Mouse (Mus musculus) lung, embryonic 16.5 days (tissue): Measurements from ENCODE around the gene Nup50. TPM values are rescaled to one million over a fixed set of nuclear protein-coding genes. Genes with fewer than 3 reads are reported as not detected.
A peak's percentile ranks its signal among the peaks of the same experiment; 100 is the strongest.
"Not testable (repeated sequence)": the region's sequence is repeated elsewhere in the genome, so short reads cannot be mapped to it uniquely, and the experiment has no call there.

Experiments
- ATAC-seq: fragments of 200-750 bp; cut with Nextera tagmentation; 2 replicates; pipeline ENCODE4 v1.8.0; 2017; ENCODE audit warnings: low read depth, mild to moderate bottlenecking, moderate library complexity
- H3K27ac ChIP-seq: fragments of 300-500 bp; sonication (generic); 2 replicates; pipeline ENCODE4 v1.5.1; 2014; ENCODE audit warnings: mild to moderate bottlenecking, control low read depth, low read length
- H3K27me3 ChIP-seq: fragments of 300-500 bp; sonication (generic); 2 replicates; pipeline ENCODE4 v1.6.1; 2014; ENCODE audit warnings: low read depth, low read length, mixed read lengths; ENCODE audit not compliant: control insufficient read depth, insufficient read depth
- H3K36me3 ChIP-seq: fragments of 300-500 bp; sonication (generic); 2 replicates; pipeline ENCODE4 v1.6.1; 2014; ENCODE audit warnings: low read length; ENCODE audit not compliant: control insufficient read depth, insufficient read depth
- H3K4me1 ChIP-seq: fragments of 300-500 bp; sonication (generic); replicated peaks from 2 replicates; pipeline ENCODE4 v1.6.1; 2014; ENCODE audit warnings: low read length, mixed read lengths; ENCODE audit not compliant: control insufficient read depth, insufficient read depth
- H3K4me2 ChIP-seq: fragments of 300-500 bp; sonication (generic); 2 replicates; pipeline ENCODE4 v1.6.1; 2014; ENCODE audit warnings: low read depth, low read length, control low read depth
- H3K4me3 ChIP-seq: fragments of 300-500 bp; sonication (generic); 2 replicates; pipeline ENCODE4 v1.5.1; 2014; ENCODE audit warnings: mild to moderate bottlenecking, low read length, control low read depth
- H3K9ac ChIP-seq: fragments of 300-500 bp; sonication (generic); 2 replicates; pipeline ENCODE4 v1.6.1; 2014; ENCODE audit warnings: low read length, control low read depth
- H3K9me3 ChIP-seq: fragments of 300-500 bp; sonication (generic); 2 replicates; pipeline ENCODE4 v1.6.1; 2016; ENCODE audit warnings: low read length; ENCODE audit not compliant: control insufficient read depth
- WGBS: fragments of 180-500 bp; shearing (Covaris S2); extraction: QIAGEN DNeasy Blood & Tissue Kit; methylation state at CpG from one replicate; pipeline ENCODE4 v1.1.7; 2014; 5-methylcytosine and 5-hydroxymethylcytosine counted together
- polyA plus RNA-seq: library from polyadenylated mRNA; unstranded; fragments of >200 nt; fragmentation: Nextera tagmentation; extraction: Ambion mirVana; gene quantifications from 2 replicates; pipeline ENCODE4 v1.2.1, GENCODE M21; 2015

Nup50 gene
- 32.7 and 37.9 TPM in 2 replicates for polyA plus RNA-seq

GRCm38 (mm10) chr15:84922884-84923507 lies at the start of gene Nup50:
Gene Nup50 (plus strand): TSS chr15:84923411.
- ATAC-seq: peak; percentile 94
- H3K4me3 ChIP-seq: peak within 1 kb of the TSS; percentile 85

DNA sequence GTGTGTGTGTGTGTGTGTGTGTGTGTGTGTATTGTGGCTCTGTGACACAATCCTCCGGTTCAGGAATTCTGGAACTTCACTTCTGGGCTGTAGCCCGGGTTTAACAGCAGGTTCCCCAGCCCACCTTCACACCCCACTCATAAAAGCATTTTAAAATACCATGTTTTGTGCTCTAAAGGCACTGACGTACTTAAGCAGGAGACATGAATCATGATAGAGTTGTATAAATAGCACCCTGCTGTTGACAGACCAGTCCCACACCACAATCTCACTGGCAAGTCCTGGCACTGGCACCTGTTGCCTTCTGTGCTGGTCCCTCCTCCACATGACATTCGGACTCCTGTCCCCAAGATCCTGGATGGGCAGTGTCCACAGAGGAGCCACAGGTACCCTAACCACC lies 49.3 kb upstream of the Nup50 start:
- Histone ChIP-seq H3K27ac (no peak overlapping the region), H3K9me3 (no peaks in the 10 kb centered on the region), H3K4me3 (no peak overlapping the region), H3K4me1 (no peaks in the 10 kb centered on the region), H3K27me3 (no peaks in the 10 kb centered on the region), H3K9ac (no peak overlapping the region), H3K36me3 (no peaks in the 10 kb centered on the region), H3K4me2 (no peak overlapping the region)
- no peak for ATAC-seq
- WGBS: 74% methylated on average over 4 of the region's 4 CpGs

More at GRCm38 (mm10) chr15:84922884-84923507, at the start of gene Nup50:
- peak within 1 kb of the TSS; percentile 94 for H3K4me2 ChIP-seq
- H3K4me1 ChIP-seq: peaks cover 20% of the 10 kb centered on the region
- H3K27ac ChIP-seq: peak within 1 kb of the TSS; percentile 95
- H3K27me3 ChIP-seq: no peaks in the 10 kb centered on the region
- no peaks in the 10 kb centered on the region for H3K9me3 ChIP-seq
- peak within 1 kb of the TSS; percentile 96 for H3K9ac ChIP-seq
- peaks cover 8% of the 10 kb centered on the region for H3K36me3 ChIP-seq
- WGBS: 0% methylated on average over 57 of the region's 60 CpGs

DNA sequence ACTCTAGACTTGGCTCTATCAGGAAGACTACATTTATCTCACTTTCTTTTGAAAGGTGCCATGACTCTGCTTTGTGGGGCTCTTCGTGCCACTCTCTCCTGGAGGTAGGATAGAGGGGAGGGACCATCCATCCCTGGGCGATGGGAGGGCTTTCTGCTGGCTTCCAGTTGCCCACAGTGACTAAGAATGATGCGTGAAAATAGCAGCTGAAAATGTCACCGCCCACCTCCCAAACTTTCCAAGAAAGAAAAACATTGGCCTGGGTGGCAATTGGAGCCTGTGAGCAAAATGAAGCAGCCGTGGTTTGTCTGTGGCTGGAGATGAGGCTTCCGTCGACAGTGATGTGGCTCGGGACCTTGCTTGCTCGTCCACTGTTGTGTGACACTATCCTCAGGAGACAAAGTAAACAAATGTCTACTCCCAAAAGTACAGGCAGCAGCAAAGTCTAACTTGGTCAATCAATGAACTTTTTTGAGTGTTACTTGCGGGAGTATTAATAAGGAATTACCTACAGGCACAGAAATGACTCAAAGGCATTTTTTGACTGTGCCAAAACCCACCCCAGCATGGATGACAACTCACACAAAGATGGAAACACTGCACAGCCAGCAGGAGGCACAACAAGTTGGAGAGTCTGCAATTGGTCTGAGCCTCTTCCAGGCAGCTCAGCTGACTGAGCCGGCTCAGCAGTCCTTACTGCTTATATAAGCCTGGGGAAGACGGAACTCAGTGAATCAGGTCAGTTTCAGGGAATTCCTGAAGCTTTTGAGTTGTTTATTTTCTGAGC lies 46.0 kb upstream of the Nup50 start:
- no peak overlapping the region for H3K4me3 ChIP-seq
- 70% methylated on average over 12 of the region's 12 CpGs for WGBS

DNA sequence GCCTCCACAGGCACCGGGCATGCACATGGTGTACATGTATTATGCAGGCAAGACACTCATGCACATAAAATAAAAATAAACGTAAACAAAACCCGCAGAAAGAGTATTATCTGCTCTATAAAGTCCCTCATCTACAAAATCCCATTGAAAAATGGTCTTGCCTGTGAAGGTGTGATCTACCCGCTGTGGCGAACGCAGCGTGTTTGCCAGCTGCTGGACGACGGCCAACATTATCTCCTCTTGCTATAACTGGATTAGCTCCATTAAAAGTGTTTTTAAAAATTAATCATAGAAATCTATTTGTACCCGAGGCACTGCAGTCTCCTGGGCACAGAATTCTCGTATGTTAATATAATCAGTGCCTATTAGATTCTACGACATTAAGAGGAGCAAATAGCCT lies 35.1 kb upstream of the Nup50 start:
- H3K36me3 ChIP-seq: no peaks in the 10 kb centered on the region
- 58% methylated on average over 12 of the region's 12 CpGs for WGBS
- no peak overlapping the region for H3K4me3 ChIP-seq
- no peaks in the 10 kb centered on the region for H3K4me1 ChIP-seq
- no peak overlapping the region for H3K4me2 ChIP-seq
- H3K27ac ChIP-seq: no peak overlapping the region
- H3K27me3 ChIP-seq: no peaks in the 10 kb centered on the region
- no peak overlapping the region for H3K9ac ChIP-seq
- no peak for ATAC-seq
- no peaks in the 10 kb centered on the region for H3K9me3 ChIP-seq

More for the DNA sequence above, 46.0 kb upstream of the Nup50 start:
- Histone ChIP-seq H3K4me2 (no peak overlapping the region), H3K9me3 (no peaks in the 10 kb centered on the region), H3K9ac (no peak overlapping the region), H3K27ac (no peak overlapping the region), H3K36me3 (no peaks in the 10 kb centered on the region), H3K27me3 (no peaks in the 10 kb centered on the region), H3K4me1 (no peaks in the 10 kb centered on the region)
- ATAC-seq: no peak

- ATAC-seq: no peak
- H3K27me3 ChIP-seq: no peaks in the 10 kb centered on the region
- no peak overlapping the region for H3K9ac ChIP-seq
- H3K4me2 ChIP-seq: no peak overlapping the region
- no peak overlapping the region for H3K27ac ChIP-seq
- H3K4me3 ChIP-seq: no peak overlapping the region
- no peaks in the 10 kb centered on the region for H3K9me3 ChIP-seq
- WGBS: 41% methylated on average over 3 of the region's 3 CpGs
- no peaks in the 10 kb centered on the region for H3K36me3 ChIP-seq
- no peaks in the 10 kb centered on the region for H3K4me1 ChIP-seq
These were observed 32.0 kb upstream of the Nup50 start for GRCm38 (mm10) chr15:84891246-84891645.

DNA sequence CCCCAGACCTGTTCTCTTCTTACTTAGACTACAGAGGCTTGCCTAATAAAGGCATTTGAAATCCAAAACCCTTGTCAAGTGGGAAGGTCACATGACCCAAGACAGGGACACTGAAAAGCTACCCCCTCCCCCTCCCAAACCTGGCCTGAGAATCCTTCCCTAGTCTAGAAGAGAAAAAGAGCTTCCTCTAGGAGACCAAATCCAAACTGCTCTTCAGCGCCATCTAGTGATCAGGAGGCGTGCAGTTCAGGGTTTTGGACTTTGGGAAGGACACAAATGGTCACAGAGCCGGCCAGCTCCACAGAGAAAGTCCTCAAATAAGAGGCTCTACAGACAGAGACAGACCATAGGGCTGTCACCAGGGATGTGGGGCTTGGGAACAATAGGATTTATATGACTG lies 31.6 kb upstream of the Nup50 start:
- H3K36me3 ChIP-seq: no peaks in the 10 kb centered on the region
- no peak overlapping the region for H3K27ac ChIP-seq
- no peak overlapping the region for H3K4me3 ChIP-seq
- H3K9me3 ChIP-seq: no peaks in the 10 kb centered on the region
- H3K4me2 ChIP-seq: no peak overlapping the region
- no peak overlapping the region for H3K9ac ChIP-seq
- WGBS: 1% methylated on average over 3 of the region's 3 CpGs
- ATAC-seq: no peak
- no peaks in the 10 kb centered on the region for H3K4me1 ChIP-seq
- no peaks in the 10 kb centered on the region for H3K27me3 ChIP-seq

DNA sequence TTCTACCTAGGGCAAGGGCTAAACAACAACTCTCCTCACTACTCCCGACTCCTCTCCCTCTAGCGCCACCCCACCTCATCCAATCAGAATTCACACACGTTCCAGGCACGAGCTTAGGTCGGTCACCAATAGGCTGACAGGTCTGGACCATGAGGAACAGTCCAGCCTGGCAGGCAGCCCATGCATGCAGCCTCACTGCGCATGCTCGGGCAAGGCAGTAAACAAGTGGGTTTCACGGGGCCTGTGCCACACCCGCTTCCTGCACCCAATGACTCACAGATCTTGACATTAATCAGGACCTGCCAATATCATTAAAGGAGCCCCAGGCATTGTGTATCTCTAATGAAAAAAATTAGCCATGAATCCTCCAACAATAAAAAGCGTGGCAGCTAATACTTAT lies 27.0 kb upstream of the Nup50 start:
- not testable (repeated sequence) for H3K4me2 ChIP-seq, H3K4me1 ChIP-seq, H3K36me3 ChIP-seq, H3K9ac ChIP-seq, H3K9me3 ChIP-seq, H3K27me3 ChIP-seq, H3K4me3 ChIP-seq, H3K27ac ChIP-seq, ATAC-seq
- WGBS: 58% methylated on average over 10 of the region's 10 CpGs

DNA sequence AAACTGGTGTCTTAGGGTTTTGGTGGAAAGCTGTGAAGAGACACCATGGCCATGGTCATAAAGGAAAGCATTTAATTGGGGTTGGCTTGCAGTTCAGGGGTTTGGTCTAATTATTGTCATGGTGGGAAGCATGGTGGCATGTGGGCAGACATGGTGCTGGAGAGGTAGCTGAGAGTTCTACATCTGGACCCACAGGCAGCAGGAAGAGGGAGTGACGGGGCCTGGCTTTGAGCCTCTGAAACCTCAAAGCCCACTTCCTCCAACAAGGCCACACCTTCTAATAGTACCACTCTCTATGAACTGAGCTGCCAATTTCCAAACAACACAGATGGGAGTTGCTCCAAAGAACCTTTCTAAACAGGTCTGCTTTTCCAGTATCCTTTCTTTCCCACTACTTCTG lies 26.5 kb upstream of the Nup50 start:
- no peak overlapping the region for H3K4me2 ChIP-seq
- ATAC-seq: no peak
- 77% methylated on average over 1 of the region's 1 CpGs for WGBS

DNA sequence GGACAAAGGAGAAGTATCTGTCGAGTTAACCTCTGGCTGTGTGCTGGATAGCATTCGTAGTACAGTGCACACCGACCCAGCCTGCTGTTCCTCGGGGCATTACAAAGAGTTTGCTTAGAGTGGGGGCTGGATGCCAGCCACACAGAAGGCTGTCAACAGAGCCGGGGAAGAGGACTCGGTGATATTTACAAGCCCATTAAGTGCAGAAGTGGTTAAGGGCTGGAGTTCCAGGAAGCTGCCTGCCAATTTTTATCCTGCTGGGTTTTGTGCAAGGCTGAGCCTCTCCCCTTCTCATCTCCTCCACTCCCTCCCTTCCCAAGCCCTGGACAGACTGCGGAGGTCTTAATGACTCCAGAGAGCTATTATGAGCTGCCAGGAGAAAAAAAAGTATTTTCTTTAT lies 25.1 kb upstream of the Nup50 start:
- Histone ChIP-seq H3K9ac (no peak overlapping the region), H3K27me3 (no peaks in the 10 kb centered on the region), H3K4me2 (peak overlapping the region; percentile 20; the same call in 1 of the 2 replicates), H3K36me3 (no peaks in the 10 kb centered on the region), H3K4me3 (no peak overlapping the region), H3K4me1 (peaks cover 6% of the 10 kb centered on the region), H3K27ac (no peak overlapping the region), H3K9me3 (no peaks in the 10 kb centered on the region)
- WGBS: 14% methylated on average over 7 of the region's 7 CpGs
- peak; percentile 68 for ATAC-seq

More for the DNA sequence above, 26.5 kb upstream of the Nup50 start:
- Histone ChIP-seq H3K9ac (no peak overlapping the region), H3K4me1 (peaks cover 6% of the 10 kb centered on the region), H3K4me3 (no peak overlapping the region), H3K27me3 (no peaks in the 10 kb centered on the region), H3K27ac (no peak overlapping the region), H3K9me3 (no peaks in the 10 kb centered on the region), H3K36me3 (no peaks in the 10 kb centered on the region)
